Mouse (Mus musculus) ES-Bruce4 (cell line): ENCODE measurements around the gene Fto.

Experiments
- CTCF ChIP-seq: IDR thresholded peaks from one replicate; pipeline ENCODE4 v1.8.1; 2011; ENCODE audit warnings: low read depth, low read length
- POLR2A ChIP-seq: IDR thresholded peaks from one replicate; pipeline ENCODE4 v1.8.1; 2011; ENCODE audit warnings: low read length; ENCODE audit not compliant: insufficient read depth

DNA sequence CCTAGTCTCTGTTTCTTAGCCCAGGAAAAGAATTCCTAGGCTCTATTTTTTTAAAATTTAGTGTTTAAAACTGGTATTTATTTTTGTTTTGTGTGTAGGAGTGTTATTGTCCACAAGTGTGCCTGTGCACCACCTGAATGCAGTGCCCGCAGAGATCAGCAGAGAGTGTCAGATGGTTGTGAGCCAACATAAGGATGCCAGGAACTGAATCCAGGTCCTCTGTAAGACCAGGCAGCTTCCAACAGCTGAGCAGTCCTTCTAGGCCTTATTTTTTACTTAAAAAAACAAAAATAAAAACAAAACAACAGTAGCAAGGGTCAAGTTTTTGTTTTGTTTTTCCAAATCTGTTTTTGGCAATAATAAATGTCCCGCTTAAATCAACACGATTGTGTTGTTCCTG is 69.9 kb downstream of the Fto start:
- TF ChIP-seq POLR2A: no peak
- TF ChIP-seq CTCF: no peak
